Mouse (Mus musculus): ENCODE data around the gene Siae. TPM values are rescaled to one million over a fixed set of nuclear protein-coding genes. Genes with fewer than 3 reads are reported as not detected.

The Siae gene
- total RNA-seq, 2 experiments from 2014 or later = 13.0 to 13.3 TPM

- no peak for DNase-seq
Observed at GRCm38 (mm10) chr9:37572204-37572876, 16.8 kb downstream of the Siae start.

- DNase-seq = peak; percentile 62 to 66
Observed at GRCm38 (mm10) chr9:37576436-37576930, 21.0 kb downstream of the Siae start.

GRCm38 (mm10) chr9:37583594-37583993 is 28.1 kb downstream of the Siae start:
- DNase-seq = no peak

- no peak for DNase-seq
Observed at GRCm38 (mm10) chr9:37586718-37587117, 31.2 kb downstream of the Siae start.

- DNase-seq = no peak
Observed at GRCm38 (mm10) chr9:37590381-37590780, 34.9 kb downstream of the Siae start.

GRCm38 (mm10) chr9:37592025-37592424 is 36.5 kb downstream of the Siae start:
- no peak for DNase-seq

GRCm38 (mm10) chr9:37592633-37593032 is 37.1 kb downstream of the Siae start:
- no peak for DNase-seq

- DNase-seq = no peak
Observed at GRCm38 (mm10) chr9:37593690-37594089, 38.2 kb downstream of the Siae start.

- DNase-seq = no peak
Observed at GRCm38 (mm10) chr9:37595570-37595969, 40.1 kb downstream of the Siae start.

GRCm38 (mm10) chr9:37598637-37599036 is 43.1 kb downstream of the Siae start:
- no peak for DNase-seq

GRCm38 (mm10) chr9:37600538-37601205 is 45.2 kb downstream of the Siae start:
- DNase-seq = no peak

GRCm38 (mm10) chr9:37605089-37605488 is 49.6 kb downstream of the Siae start:
- DNase-seq = no peak

GRCm38 (mm10) chr9:37609558-37609957 is 54.1 kb downstream of the Siae start:
- DNase-seq = no peak

- DNase-seq = peak; percentile 82 to 83
Observed at GRCm38 (mm10) chr9:37613182-37613910, 57.8 kb downstream of the Siae start, which contains the start of gene Spa17. TSS of gene Spa17 (minus strand) at chr9:37613722.

GRCm38 (mm10) chr9:37613911-37614280 is 58.4 kb downstream of the Siae start:
- DNase-seq = no peak

GRCm38 (mm10) chr9:37614316-37614715 is 58.8 kb downstream of the Siae start:
- DNase-seq = no peak

GRCm38 (mm10) chr9:37615220-37615619 is 59.7 kb downstream of the Siae start:
- peak in 1 of 2 experiments; percentile 35 for DNase-seq

- DNase-seq = peak in 1 of 2 experiments; percentile 31
Observed at GRCm38 (mm10) chr9:37616770-37617169, 61.3 kb downstream of the Siae start.

- peak in 1 of 2 experiments; percentile 47 for DNase-seq
Observed at GRCm38 (mm10) chr9:37621290-37621689, 65.8 kb downstream of the Siae start.

GRCm38 (mm10) chr9:37623981-37624380 is 68.5 kb downstream of the Siae start:
- DNase-seq = no peak

GRCm38 (mm10) chr9:37624502-37624901 is 69.0 kb downstream of the Siae start:
- DNase-seq = no peak

GRCm38 (mm10) chr9:37625129-37625528 is 69.6 kb downstream of the Siae start:
- no peak for DNase-seq

GRCm38 (mm10) chr9:37625641-37626040 is 70.1 kb downstream of the Siae start:
- peak; percentile 79 to 81 for DNase-seq
